Mouse (Mus musculus) heart, adult 2 months (tissue): ENCODE results near the gene Srrm3. TPM values are rescaled to one million over a fixed set of nuclear protein-coding genes. Genes with fewer than 3 reads are reported as not detected.
A peak's percentile ranks its signal among the peaks of the same experiment; 100 is the strongest.

Experiments used
- DNase-seq, 2 experiments: peaks; one replicate each; pipeline ENCODE4 v3.0.0; 2021
- H3K27ac ChIP-seq: fragments of 200-600 bp; 2 replicates; pipeline ENCODE4 v1.8.1; 2022
- H3K27me3 ChIP-seq: fragments of 200-500 bp; 2 replicates; pipeline ENCODE4 v1.6.1; 2012; ENCODE audit warnings: mild to moderate bottlenecking, low read length, inconsistent platforms, mixed read lengths; ENCODE audit not compliant: control insufficient read depth, insufficient read depth
- H3K36me3 ChIP-seq: fragments of 200-500 bp; 2 replicates; pipeline ENCODE4 v1.6.1; 2012; ENCODE audit warnings: low read length, inconsistent platforms; ENCODE audit not compliant: control insufficient read depth, insufficient read depth
- H3K4me1 ChIP-seq: fragments of 200-500 bp; 2 replicates; pipeline ENCODE4 v1.6.1; 2011; ENCODE audit warnings: low read length; ENCODE audit not compliant: control insufficient read depth, insufficient read depth
- H3K4me3 ChIP-seq: fragments of 200-600 bp; 2 replicates; pipeline ENCODE4 v1.8.1; 2022
- H3K79me2 ChIP-seq: fragments of 200-500 bp; replicated peaks from 2 replicates; pipeline ENCODE4 v1.6.1; 2012; ENCODE audit warnings: mild to moderate bottlenecking, inconsistent platforms, low read length, moderate library complexity, mixed read lengths; ENCODE audit not compliant: control insufficient read depth, insufficient read depth
- H3K9ac ChIP-seq: fragments of 200-500 bp; 2 replicates; pipeline ENCODE4 v1.6.1; 2012; ENCODE audit warnings: low read depth, mild to moderate bottlenecking, control low read depth, inconsistent platforms, low read length, mixed read lengths
- CTCF ChIP-seq: fragments of 200-600 bp; IDR thresholded peaks from 2 replicates; pipeline ENCODE4 v1.8.1; 2022; ENCODE audit warnings: antibody characterized with exemption, mild to moderate bottlenecking, moderate library complexity
- EP300 ChIP-seq: fragments of 200-500 bp; IDR thresholded peaks from 2 replicates; pipeline ENCODE4 v1.6.1; 2011; ENCODE audit warnings: low read depth, low read length, control low read depth; ENCODE audit not compliant: insufficient read depth
- POLR2A ChIP-seq: fragments of 200-500 bp; IDR thresholded peaks from 2 replicates; pipeline ENCODE4 v1.6.1; 2011; ENCODE audit warnings: mild to moderate bottlenecking, low read depth, low read length, control low read depth; ENCODE audit not compliant: insufficient read depth
- WGBS: fragments of 180-500 bp; shearing (Covaris S2); methylation state at CpG from one replicate; pipeline ENCODE4 v1.1.7; 2018; 5-methylcytosine and 5-hydroxymethylcytosine counted together
- intact Hi-C: fragments of 180-260 bp; cut with DNase I; formaldehyde crosslinking; loops from one replicate; pipeline ENCODE4 v1.15.1; 2025
- polyA plus RNA-seq: library from polyadenylated mRNA; depleted of rRNA; stranded (reverse); fragments of >200 nt; gene quantifications from 2 replicates; pipeline ENCODE4 v1.2.3, GENCODE M21; 2012
- total RNA-seq, 2 experiments: library from RNA; stranded (reverse); gene quantifications; 2 replicates each; pipeline ENCODE4 v1.2.3; 2021

Gene Srrm3
- total and polyA plus RNA-seq, 3 experiments: not detected

DNA sequence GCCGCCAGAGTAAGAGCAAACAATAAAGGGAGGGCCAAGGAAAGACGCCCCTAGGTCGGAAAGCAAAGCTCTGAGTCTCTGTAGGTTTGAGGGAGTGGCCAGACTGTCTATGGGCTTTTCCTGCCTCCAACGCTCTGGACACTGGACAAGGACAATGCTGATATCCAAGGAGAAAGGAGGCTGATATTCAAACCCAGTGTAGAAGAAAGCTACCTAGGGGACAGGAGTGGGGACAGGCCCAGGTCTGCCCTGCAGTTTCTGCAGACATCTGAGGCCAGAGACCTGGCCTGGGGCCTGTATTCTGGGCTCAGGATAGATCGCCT, 11.9 kb upstream of the Srrm3 start:
- Histone ChIP-seq H3K27me3 (no peaks in the 10 kb centered on the region), H3K9ac (no peak overlapping the region), H3K4me1 (peaks cover 6% of the 10 kb centered on the region), H3K79me2 (no peaks in the 10 kb centered on the region), H3K36me3 (no peaks in the 10 kb centered on the region), H3K4me3 (no peak overlapping the region; the same call in 1 of the 2 replicates), H3K27ac (peak overlapping the region; percentile 3; the same call in 1 of the 2 replicates)
- no peak for TF ChIP-seq POLR2A
- no peak for TF ChIP-seq EP300
- TF ChIP-seq CTCF: no peak
- DNase-seq: no peak
- intact Hi-C loops: loop anchor here (1.0 kb wide), 1 partner anchor 60 kb away; no protein-coding TSS in a partner anchor
- WGBS: 4% methylated on average over 5 of the region's 5 CpGs

- intact Hi-C loops: no loop called here
- DNase-seq: no peak
- TF ChIP-seq CTCF (peak; percentile 62), EP300 (no peak)
- Histone ChIP-seq H3K27ac (no peak overlapping the region), H3K4me1 (no peaks in the 10 kb centered on the region), H3K27me3 (no peaks in the 10 kb centered on the region; the same call in 1 of the 2 replicates), H3K4me3 (no peak overlapping the region), H3K9ac (no peak overlapping the region), H3K79me2 (no peaks in the 10 kb centered on the region), H3K36me3 (no peaks in the 10 kb centered on the region)
- WGBS: 51% methylated on average over 4 of the region's 4 CpGs
Measured at GRCm38 (mm10) chr5:135799746-135800145, 6.9 kb upstream of the Srrm3 start.

DNA sequence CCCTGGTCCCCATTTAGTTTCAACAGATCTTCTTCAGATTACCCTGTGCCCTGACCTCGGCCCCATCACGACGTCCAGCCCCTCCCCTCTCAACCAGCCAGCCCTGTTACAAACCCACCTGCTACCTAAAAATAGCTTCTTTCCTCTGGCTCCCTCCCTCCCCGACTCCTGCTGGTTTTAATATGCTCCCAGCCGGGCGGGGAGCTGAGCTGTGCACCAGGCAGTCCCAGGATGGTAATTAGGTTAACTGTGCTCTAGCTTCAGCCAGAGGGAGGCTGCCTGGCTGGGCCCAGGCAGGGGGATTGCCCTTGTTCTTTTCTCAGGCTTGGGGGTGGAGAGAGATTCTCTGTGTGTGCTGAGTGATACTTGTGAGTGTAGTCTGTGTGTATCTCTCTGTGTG, 5.8 kb upstream of the Srrm3 start:
- no peak overlapping the region for H3K4me3 ChIP-seq
- no peak overlapping the region for H3K27ac ChIP-seq
- intact Hi-C loops: no loop called here

GRCm38 (mm10) chr5:135802641-135803040, 4.0 kb upstream of the Srrm3 start:
- no peaks in the 10 kb centered on the region for H3K36me3 ChIP-seq
- no peaks in the 10 kb centered on the region; the same call in 1 of the 2 replicates for H3K27me3 ChIP-seq
- DNase-seq: no peak
- no peak overlapping the region for H3K27ac ChIP-seq
- TF ChIP-seq EP300 (no peak), CTCF (no peak), POLR2A (no peak)
- no peaks in the 10 kb centered on the region for H3K79me2 ChIP-seq
- WGBS: 88% methylated on average over 8 of the region's 8 CpGs
- H3K9ac ChIP-seq: no peak overlapping the region
- no peak overlapping the region for H3K4me3 ChIP-seq
- H3K4me1 ChIP-seq: no peaks in the 10 kb centered on the region
- intact Hi-C loops: no loop called here

More for the DNA sequence above, 5.8 kb upstream of the Srrm3 start:
- Histone ChIP-seq H3K4me1 (no peaks in the 10 kb centered on the region), H3K79me2 (no peaks in the 10 kb centered on the region), H3K27me3 (no peaks in the 10 kb centered on the region; the same call in 1 of the 2 replicates), H3K36me3 (no peaks in the 10 kb centered on the region), H3K9ac (no peak overlapping the region)
- 2% methylated on average over 6 of the region's 6 CpGs for WGBS
- no peak for TF ChIP-seq POLR2A
- no peak for TF ChIP-seq EP300
- TF ChIP-seq CTCF: no peak
- no peak for DNase-seq

DNA sequence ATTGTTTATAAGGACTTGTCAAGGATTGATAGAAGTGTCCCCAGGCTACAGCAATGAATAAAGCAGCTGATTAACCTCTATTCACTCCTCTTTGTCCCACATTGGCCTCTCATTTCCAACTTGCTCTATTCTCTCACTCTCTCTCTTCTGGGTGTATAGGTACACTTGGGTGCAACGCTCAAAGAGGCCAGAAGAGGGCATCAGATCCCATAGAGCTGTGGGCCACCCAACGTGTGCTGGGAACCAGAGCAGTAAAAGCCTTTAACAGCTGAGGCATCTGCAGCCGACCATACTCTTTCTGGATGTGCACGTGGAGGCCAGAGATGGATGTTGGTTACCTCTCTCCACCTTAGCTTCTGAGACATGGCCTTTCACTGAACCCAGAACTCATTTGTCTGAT, 3.6 kb upstream of the Srrm3 start:
- Histone ChIP-seq H3K4me1 (no peaks in the 10 kb centered on the region), H3K27ac (no peak overlapping the region), H3K36me3 (no peaks in the 10 kb centered on the region), H3K4me3 (no peak overlapping the region), H3K27me3 (no peaks in the 10 kb centered on the region; the same call in 1 of the 2 replicates), H3K9ac (no peak overlapping the region), H3K79me2 (no peaks in the 10 kb centered on the region)
- TF ChIP-seq CTCF (0 out of 2 replicates have a peak, but pooled peaks have one; percentile 12), POLR2A (no peak)
- WGBS: 57% methylated on average over 4 of the region's 4 CpGs
- intact Hi-C loops: no loop called here
- no peak for DNase-seq

DNA sequence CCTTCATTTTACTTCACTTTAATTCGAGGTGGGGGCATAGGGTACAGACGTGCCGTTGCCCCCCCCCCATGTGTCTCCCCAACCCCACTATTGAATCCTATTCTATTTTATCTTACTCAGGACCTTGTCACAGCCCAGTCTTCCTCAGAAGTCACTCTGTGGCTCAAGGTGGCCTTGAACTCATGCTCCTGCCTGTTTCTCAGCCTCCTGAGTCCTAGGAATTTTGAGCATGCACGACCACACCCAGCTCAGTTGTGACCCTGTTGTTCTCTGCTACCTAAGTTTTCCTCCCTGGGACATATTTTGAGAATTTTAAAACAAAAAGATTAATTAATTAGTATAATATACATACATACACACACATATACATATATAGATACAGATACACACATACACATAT, 3.0 kb upstream of the Srrm3 start:
- Histone ChIP-seq H3K4me3 (no peak overlapping the region), H3K9ac (no peak overlapping the region), H3K79me2 (no peaks in the 10 kb centered on the region), H3K4me1 (no peaks in the 10 kb centered on the region), H3K27ac (no peak overlapping the region), H3K27me3 (no peaks in the 10 kb centered on the region; the same call in 1 of the 2 replicates), H3K36me3 (no peaks in the 10 kb centered on the region)
- no peak for TF ChIP-seq POLR2A
- no peak for TF ChIP-seq EP300
- TF ChIP-seq CTCF: no peak
- no peak for DNase-seq
- 69% methylated on average over 4 of the region's 4 CpGs for WGBS
- intact Hi-C loops: no loop called here

DNA sequence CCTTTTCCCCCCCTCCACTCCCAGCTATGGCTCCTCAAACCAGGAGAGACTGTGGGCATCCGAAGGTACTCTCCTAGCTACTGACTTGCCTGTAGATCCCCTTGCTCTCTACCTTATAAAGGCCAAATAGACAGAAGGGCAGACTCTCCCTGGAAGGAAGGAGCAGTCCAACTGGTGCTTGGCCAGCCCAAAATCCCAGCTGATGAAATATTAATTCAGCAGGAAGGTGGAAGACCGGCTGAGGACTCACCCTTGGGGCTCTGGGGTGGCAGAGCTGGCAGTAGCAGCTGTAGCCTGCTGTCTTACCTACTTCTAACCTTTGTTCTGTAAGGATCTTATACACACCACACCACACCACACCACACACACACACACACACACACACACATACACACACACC, 2.0 kb upstream of the Srrm3 start:
- Histone ChIP-seq H3K4me3 (no peak overlapping the region), H3K79me2 (no peaks in the 10 kb centered on the region), H3K27ac (no peak overlapping the region), H3K36me3 (no peaks in the 10 kb centered on the region), H3K27me3 (no peaks in the 10 kb centered on the region; the same call in 1 of the 2 replicates), H3K9ac (no peak overlapping the region), H3K4me1 (no peaks in the 10 kb centered on the region)
- TF ChIP-seq CTCF (no peak), POLR2A (no peak), EP300 (no peak)
- 55% methylated on average over 2 of the region's 2 CpGs for WGBS
- DNase-seq: no peak
- intact Hi-C loops: no loop called here
